Mouse (Mus musculus) liver, adult 2 months (tissue): ENCODE results near the gene Lpp. TPM values are rescaled to one million over a fixed set of nuclear protein-coding genes. Genes with fewer than 3 reads are reported as not detected.

Experiments
- DNase-seq: peaks from one replicate; pipeline ENCODE4 v3.0.0-alpha.2; 2011; ENCODE audit warnings: low read depth, low spot score; ENCODE audit errors: extremely low read depth
- H3K27ac ChIP-seq: fragments of 200-500 bp; replicated peaks from 2 replicates; pipeline ENCODE4 v1.5.1; 2012; ENCODE audit warnings: low read depth, mild to moderate bottlenecking, control low read depth, inconsistent platforms, low read length; ENCODE audit not compliant: insufficient read depth
- H3K27me3 ChIP-seq: fragments of 200-500 bp; 2 replicates; pipeline ENCODE4 v1.6.1; 2012; ENCODE audit warnings: mild to moderate bottlenecking, moderate library complexity, low read length, inconsistent platforms; ENCODE audit not compliant: control insufficient read depth, insufficient read depth
- H3K36me3 ChIP-seq: fragments of 200-500 bp; 2 replicates; pipeline ENCODE4 v1.6.1; 2012; ENCODE audit warnings: low read length, inconsistent platforms; ENCODE audit not compliant: control insufficient read depth, insufficient read depth
- H3K4me1 ChIP-seq: fragments of 200-500 bp; 2 replicates; pipeline ENCODE4 v1.6.1; 2011; ENCODE audit warnings: low read length; ENCODE audit not compliant: control insufficient read depth, insufficient read depth
- H3K4me3 ChIP-seq: fragments of 200-500 bp; 2 replicates; pipeline ENCODE4 v1.5.1; 2011; ENCODE audit warnings: low read depth, mild to moderate bottlenecking, control low read depth, low read length, moderate library complexity; ENCODE audit not compliant: insufficient read depth
- H3K79me2 ChIP-seq: fragments of 200-500 bp; 2 replicates; pipeline ENCODE4 v1.6.1; 2012; ENCODE audit warnings: inconsistent platforms, mild to moderate bottlenecking, low read length, moderate library complexity; ENCODE audit not compliant: control insufficient read depth, insufficient read depth
- H3K9ac ChIP-seq: fragments of 200-500 bp; 2 replicates; pipeline ENCODE4 v1.6.1; 2012; ENCODE audit warnings: low read depth, mild to moderate bottlenecking, control low read depth, inconsistent platforms, low read length
- CTCF ChIP-seq: fragments of 200-500 bp; IDR thresholded peaks from 2 replicates; pipeline ENCODE4 v1.5.1; 2011; ENCODE audit warnings: low read depth, low read length, control low read depth
- POLR2A ChIP-seq: fragments of 200-500 bp; IDR thresholded peaks from 2 replicates; pipeline ENCODE4 v1.6.1; 2011; ENCODE audit warnings: low read length, control low read depth; ENCODE audit not compliant: insufficient read depth; ENCODE audit errors: extremely low read depth
- WGBS: fragments of 180-500 bp; shearing (Covaris S2); methylation state at CpG from one replicate; pipeline ENCODE4 v1.1.7; 2018; 5-methylcytosine and 5-hydroxymethylcytosine counted together
- polyA plus RNA-seq: library from polyadenylated mRNA; depleted of rRNA; stranded (reverse); fragments of >200 nt; gene quantifications from 2 replicates; pipeline ENCODE4 v1.2.3, GENCODE M21; 2012
- total RNA-seq: library from RNA; depleted of rRNA; stranded (reverse); fragments of >200 nt; gene quantifications from 2 replicates; pipeline ENCODE4 v1.2.3, GENCODE M21; 2014

The Lpp gene
- total and polyA plus RNA-seq, 2 experiments, result 7.5 to 23.0 TPM

- no peak overlapping the region for H3K4me3 ChIP-seq
- H3K27me3 ChIP-seq, result no peaks in the 10 kb centered on the region
- 89% methylated on average over 5 of the region's 5 CpGs for WGBS
- H3K79me2 ChIP-seq, result no peaks in the 10 kb centered on the region; the same call in 1 of the 2 replicates
- H3K36me3 ChIP-seq, result no peaks in the 10 kb centered on the region
- peak; percentile 41 for DNase-seq
- H3K27ac ChIP-seq, result no peak overlapping the region
- no peak overlapping the region for H3K9ac ChIP-seq
- H3K4me1 ChIP-seq, result peaks cover 20% of the 10 kb centered on the region
- TF ChIP-seq CTCF (no peak), POLR2A (no peak)
Observed at GRCm38 (mm10) chr16:24624335-24624734, 231.0 kb downstream of the Lpp start.

- Histone ChIP-seq H3K79me2 (peaks cover 3% of the 10 kb centered on the region; the same call in 1 of the 2 replicates), H3K27ac (no peak overlapping the region), H3K4me3 (no peak overlapping the region), H3K27me3 (no peaks in the 10 kb centered on the region), H3K36me3 (no peaks in the 10 kb centered on the region), H3K9ac (no peak overlapping the region), H3K4me1 (peaks cover 14% of the 10 kb centered on the region)
- TF ChIP-seq CTCF, result no peak
- TF ChIP-seq POLR2A, result no peak
- 84% methylated on average over 5 of the region's 5 CpGs for WGBS
- peak; percentile 60 for DNase-seq
Observed at GRCm38 (mm10) chr16:24625576-24625975, 232.3 kb downstream of the Lpp start.

GRCm38 (mm10) chr16:24628779-24629178, 235.5 kb downstream of the Lpp start:
- Histone ChIP-seq H3K27ac (no peak overlapping the region; the same call in 1 of the 2 replicates), H3K36me3 (no peaks in the 10 kb centered on the region), H3K27me3 (no peaks in the 10 kb centered on the region), H3K9ac (no peak overlapping the region), H3K79me2 (peaks cover 3% of the 10 kb centered on the region; the same call in 1 of the 2 replicates), H3K4me1 (peaks cover 2% of the 10 kb centered on the region; the same call in 1 of the 2 replicates), H3K4me3 (no peak overlapping the region)
- 95% methylated on average over 1 of the region's 1 CpGs for WGBS
- TF ChIP-seq CTCF (no peak), POLR2A (no peak)
- DNase-seq, result no peak

DNA sequence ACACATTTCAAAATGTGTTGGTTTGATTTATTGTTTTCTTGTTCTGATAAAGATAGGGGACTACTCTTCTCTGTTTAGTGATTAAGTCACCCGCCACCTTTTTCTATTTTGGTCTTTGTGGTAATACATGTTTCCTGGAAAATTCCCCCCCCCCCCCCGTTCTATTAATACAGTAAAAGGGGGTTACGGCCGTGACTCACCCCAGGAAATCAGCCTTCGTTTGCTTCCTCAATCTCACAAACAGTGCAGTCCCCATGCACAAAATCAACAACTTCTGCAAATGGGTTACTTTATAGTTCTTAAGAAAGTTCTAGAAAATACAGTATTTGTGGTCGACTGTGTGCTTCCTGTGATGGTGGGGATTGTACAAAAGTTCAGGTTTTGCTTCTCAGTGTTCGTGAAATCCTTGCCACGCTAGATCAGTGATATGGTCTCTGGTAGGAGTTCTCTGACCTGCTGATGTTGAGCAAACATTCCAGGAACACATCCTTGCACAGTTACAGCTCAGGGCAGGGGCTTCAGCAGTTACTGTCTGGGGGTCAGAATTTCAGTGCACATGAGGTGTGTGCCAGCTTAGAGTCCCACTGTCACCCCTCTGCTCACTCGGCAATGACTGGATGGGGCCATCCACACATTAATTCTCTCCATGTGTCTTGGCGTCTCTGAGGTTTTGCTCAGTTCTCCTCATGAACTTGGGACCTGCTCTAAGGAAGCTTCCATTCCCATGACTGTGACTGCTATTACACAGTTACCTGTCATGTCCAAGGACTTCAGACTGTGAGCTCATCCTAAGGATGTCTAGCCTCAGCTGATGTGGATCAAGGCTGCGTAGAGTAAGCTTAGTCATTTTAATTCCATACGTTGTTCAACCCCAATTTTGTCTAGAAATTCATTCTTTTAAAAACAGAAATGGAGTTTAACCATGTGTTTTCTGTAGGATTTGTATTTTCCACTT, 236.2 kb downstream of the Lpp start:
- Histone ChIP-seq H3K4me1 (peaks cover 2% of the 10 kb centered on the region; the same call in 1 of the 2 replicates), H3K9ac (no peak overlapping the region), H3K36me3 (no peaks in the 10 kb centered on the region), H3K27ac (peak overlapping the region; percentile 15; the same call in 1 of the 2 replicates), H3K4me3 (no peak overlapping the region), H3K27me3 (no peaks in the 10 kb centered on the region), H3K79me2 (peaks cover 3% of the 10 kb centered on the region)
- DNase-seq, result peak; percentile 39
- TF ChIP-seq CTCF (no peak), POLR2A (no peak)
- WGBS, result 76% methylated on average over 12 of the region's 12 CpGs

DNA sequence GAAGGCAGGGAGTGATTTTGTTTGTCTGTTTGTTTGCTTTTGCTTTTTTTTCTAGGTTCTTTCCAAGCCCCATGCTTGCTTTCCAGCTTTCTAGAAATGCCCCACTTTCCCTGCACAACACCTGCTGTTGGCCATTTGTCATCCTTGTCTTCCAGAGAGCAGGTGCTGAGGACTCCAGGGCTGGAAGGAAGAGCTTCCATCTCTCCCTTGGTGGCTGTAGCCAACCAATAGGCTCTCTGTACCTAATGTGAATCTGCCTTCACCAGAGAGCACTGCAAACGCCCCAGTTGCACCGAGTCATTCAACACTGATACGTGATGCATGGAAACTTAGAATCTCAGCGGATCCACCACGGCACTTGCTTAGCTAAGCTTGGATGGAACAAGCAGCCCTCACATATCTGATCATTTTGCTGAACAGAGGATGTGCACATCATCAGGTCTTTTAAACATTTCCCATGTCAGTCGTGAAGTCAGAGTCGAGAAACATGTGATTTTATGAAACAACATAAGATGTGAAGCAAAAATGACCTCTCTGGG, 242.1 kb downstream of the Lpp start:
- DNase-seq, result no peak
- Histone ChIP-seq H3K27me3 (no peaks in the 10 kb centered on the region), H3K79me2 (peaks cover 3% of the 10 kb centered on the region), H3K36me3 (no peaks in the 10 kb centered on the region; the same call in 1 of the 2 replicates), H3K4me1 (peaks cover 7% of the 10 kb centered on the region; the same call in 1 of the 2 replicates), H3K9ac (no peak overlapping the region), H3K27ac (no peak overlapping the region), H3K4me3 (no peak overlapping the region)
- TF ChIP-seq CTCF (no peak), POLR2A (no peak)
- 91% methylated on average over 7 of the region's 7 CpGs for WGBS
